Mouse (Mus musculus): ENCODE results near the gene Krtap5-3.
"Not testable (repeated sequence)": the region's sequence is repeated elsewhere in the genome, so short reads cannot be mapped to it uniquely, and the experiment has no call there.

Gene Krtap5-3

GRCm38 (mm10) chr7:142201064-142201463, at the start of gene Krtap5-3:
Krtap5-3 (plus strand) TSS chr7:142201364.
- DNase-seq (ENCODE audit: low read depth, low spot score): no peak

DNA sequence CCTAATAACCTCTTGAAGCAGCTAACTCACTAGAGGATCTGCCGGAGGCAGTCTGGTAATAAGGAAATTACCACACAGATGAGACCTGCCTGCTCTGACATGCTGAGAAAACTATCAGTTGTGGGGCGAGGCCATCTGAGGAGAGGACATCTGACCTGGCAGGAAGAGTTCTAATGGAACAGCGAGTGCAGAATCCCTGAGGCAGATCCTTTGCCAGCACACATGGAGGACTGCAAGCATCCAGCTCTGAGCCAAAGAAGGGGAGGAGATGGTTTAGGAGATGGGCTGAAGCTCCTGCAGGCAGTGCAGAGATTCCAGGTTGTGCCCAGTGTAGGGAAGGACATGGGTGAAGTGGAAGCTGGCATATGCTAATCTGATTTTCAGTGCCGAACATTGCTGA, 49.0 kb upstream of the Krtap5-3 start:
- peak; percentile 8 for DNase-seq (ENCODE audit: low read depth, low spot score)

DNA sequence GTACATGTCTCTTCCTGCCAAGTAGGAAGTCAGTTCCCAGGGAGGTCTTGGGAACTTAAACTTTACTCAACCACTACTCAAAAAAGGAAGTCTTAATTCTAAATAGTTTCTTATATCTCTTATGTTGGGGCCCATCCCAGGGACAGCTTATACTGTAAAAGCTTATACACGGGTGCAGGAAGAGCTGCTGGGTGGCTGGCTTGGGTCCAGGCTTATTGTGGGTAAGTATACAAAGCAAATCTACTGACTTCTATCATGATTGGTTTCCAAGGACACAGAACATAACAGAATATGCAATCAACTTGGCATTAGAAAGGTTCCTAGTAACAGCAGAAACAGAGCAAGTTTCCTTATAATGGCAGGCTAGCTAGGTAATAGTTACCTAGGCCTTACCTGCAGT, 45.9 kb upstream of the Krtap5-3 start:
- no peak for DNase-seq (ENCODE audit: low read depth, low spot score)

DNA sequence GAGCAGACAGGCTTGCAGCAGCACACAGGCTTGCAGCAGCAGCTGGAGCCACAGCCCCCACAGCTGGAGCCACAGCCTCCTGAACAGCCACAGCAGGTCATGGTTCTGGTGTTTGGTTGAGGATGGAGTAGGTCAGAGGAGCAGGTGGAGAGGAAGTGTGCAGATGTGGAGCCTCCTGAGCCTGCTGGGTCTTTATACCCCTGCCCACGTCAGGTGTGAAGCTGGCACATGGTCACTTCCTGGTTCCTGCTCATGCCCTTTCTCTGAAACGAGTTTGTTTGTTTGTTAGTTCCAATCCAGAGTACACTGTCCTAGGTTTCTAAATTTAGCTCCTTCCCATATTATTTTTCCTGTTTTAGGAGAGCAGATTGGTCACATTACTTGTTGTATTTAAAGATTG, 44.2 kb upstream of the Krtap5-3 start, which contains the start of gene Gm29735:
Gene Gm29735, minus strand, starts transcription at position 101 of the 400 bp plus-strand sequence.
- not testable (repeated sequence) for DNase-seq (ENCODE audit: low read depth, low spot score)

GRCm38 (mm10) chr7:142159366-142159765, 41.8 kb upstream of the Krtap5-3 start:
- no peak for DNase-seq (ENCODE audit: low read depth, low spot score)

DNA sequence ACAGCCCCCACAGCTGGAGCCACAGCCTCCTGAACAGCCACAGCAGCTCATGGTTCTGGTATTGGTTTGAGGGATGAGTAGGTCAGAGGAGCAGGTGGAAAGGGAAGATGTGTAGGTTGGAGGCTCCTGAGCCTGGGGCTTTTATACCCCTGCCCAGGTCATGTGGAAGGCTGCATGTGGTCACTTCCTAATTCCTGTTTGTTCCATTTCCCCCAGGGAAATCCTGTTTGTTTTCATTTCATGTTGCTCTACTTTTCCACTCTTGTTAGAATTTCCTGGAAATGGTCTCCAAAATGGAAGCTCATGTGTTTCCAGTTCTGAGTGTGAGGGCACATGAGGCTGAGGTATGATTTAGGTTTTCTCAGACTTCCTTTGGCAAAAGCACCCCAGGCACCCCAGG, 35.5 kb upstream of the Krtap5-3 start, which contains the start of gene Gm4553:
Gene Gm4553, minus strand, starts transcription at position 101 of the 400 bp plus-strand sequence.
- not testable (repeated sequence) for DNase-seq (ENCODE audit: low read depth, low spot score)

- peak; percentile 56 for DNase-seq (ENCODE audit: low read depth, low spot score)
Measured at GRCm38 (mm10) chr7:142169836-142170235, 31.3 kb upstream of the Krtap5-3 start.

DNA sequence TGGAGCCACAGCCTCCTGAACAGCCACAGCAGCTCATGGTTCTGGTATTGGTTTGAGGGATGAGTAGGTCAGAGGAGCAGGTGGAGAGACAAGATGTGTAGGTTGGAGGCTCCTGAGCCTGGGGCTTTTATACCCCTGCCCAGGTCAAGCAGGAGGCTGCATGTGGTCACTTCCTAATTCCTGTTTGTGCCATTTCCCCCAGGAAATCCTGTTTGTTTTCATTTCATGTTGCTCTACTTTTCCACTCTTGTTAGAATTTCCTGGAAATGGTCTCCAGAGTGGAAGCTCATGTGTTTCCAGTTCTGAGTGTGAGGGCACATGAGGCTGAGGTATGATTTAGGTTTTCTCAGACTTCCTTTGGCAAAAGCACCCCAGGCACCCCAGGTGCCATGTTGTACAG, 25.3 kb upstream of the Krtap5-3 start, which contains the start of gene Krtap5-2:
Gene Krtap5-2, minus strand, starts transcription at position 101 of the 400 bp plus-strand sequence.
- not testable (repeated sequence) for DNase-seq (ENCODE audit: low read depth, low spot score)

DNA sequence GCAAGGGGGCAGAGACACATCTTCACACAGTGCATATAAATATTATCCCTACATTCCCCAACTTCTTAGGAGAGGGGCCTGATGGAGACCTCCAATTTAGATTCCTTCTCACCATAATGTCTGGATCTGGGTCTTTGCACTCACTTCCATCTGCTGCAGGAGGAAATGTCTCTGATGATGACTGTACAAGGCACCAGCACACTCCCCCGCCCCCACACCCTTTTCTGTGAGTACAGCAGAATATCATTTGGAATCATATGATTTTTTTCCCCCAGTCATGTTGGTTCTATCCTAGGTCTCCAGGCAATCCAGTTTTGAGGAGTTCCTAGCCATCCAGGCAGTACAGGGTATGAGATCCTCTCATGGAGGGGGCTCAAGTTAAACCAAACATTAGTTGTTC, 22.5 kb upstream of the Krtap5-3 start:
- peak; percentile 49 for DNase-seq (ENCODE audit: low read depth, low spot score)

- no peak for DNase-seq (ENCODE audit: low read depth, low spot score)
Measured at GRCm38 (mm10) chr7:142181021-142181420, 20.1 kb upstream of the Krtap5-3 start.

GRCm38 (mm10) chr7:142188156-142188555, 13.0 kb upstream of the Krtap5-3 start:
- no peak for DNase-seq (ENCODE audit: low read depth, low spot score)

DNA sequence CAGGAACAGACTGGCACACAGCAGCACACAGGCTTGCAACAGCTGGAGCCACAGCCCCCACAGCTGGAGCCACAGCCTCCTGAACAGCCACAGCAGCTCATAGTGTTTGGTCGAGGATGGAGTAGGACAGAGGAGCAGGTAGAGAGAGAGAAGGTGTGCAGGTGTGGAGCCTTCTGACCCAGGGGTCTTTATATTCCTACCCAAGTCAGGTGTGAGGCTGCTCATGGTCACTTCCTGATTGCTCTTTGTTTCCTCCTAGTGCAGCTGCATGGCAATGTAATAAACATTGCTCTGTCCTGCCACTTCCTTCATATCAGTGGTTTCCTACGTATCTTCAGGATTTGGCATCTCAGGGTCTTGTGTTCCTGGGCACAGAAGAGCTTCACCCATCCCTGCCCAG, 10.9 kb upstream of the Krtap5-3 start, which contains the start of gene Gm10153:
Gene Gm10153, minus strand, starts transcription at position 101 of the 400 bp plus-strand sequence.
- DNase-seq (ENCODE audit: low read depth, low spot score): no peak

- DNase-seq (ENCODE audit: low read depth, low spot score): peak; percentile 73
Measured at GRCm38 (mm10) chr7:142198748-142199147, 2.4 kb upstream of the Krtap5-3 start.

DNA sequence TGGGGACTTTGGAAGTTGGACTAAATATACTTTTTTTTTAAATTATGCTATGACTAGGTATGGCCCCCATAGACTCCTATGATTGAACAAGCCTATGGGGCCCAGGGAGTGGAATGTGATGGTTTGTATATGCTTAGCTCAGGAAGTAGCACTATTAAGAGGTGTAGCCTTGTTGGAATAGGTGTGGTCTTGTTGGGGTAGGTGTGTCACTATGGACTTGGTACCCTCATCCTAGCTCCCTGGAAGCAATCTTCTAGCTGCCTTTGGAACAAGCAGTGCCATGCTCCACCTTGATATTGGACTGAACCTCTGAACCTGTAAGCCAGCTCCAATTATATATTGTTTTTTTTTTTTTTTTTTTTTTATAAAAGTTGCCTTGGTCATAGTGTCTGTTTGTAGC, 4.3 kb downstream of the Krtap5-3 start:
- no peak for DNase-seq (ENCODE audit: low read depth, low spot score)

DNA sequence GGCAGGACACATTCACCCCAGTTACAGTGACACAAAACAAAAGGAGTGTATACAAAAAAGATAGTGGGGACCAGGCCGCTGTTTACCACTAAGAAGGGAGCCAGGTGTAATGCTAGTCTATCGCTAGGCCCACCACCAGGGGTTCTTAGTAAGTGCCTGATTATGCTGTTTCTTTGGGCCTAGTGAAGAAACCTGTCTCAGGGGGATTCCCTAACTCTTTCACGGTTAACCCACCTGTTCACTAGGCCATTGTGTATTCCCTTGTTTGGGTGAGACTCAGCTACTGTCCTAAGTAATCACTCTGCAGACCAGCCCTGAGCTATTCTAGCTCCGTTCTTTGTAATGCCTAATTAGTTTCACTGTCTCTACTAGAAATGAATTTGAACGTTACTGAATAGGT, 5.7 kb downstream of the Krtap5-3 start:
- DNase-seq (ENCODE audit: low read depth, low spot score): not testable (repeated sequence)

DNA sequence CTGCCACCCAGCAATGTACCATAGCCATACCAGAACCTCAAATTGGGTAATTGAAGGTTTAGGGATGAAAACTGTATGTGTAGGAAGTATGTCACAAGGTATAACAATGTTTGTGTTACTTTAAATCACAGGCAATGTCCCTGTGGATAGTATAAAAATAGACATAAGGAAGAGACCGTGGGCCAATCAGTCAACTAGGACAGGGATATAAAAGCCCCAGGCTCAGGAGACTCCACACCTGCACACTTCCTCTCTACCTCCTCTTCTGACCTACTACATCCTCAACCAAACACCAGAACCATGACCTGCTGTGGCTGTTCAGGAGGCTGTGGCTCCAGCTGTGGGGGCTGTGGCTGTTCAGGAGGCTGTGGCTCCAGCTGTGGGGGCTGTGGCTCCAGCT, 10.4 kb downstream of the Krtap5-3 start, which contains the start of gene Gm7579:
Gene Gm7579, plus strand, starts transcription at position 301 of the 400 bp plus-strand sequence.
- DNase-seq (ENCODE audit: low read depth, low spot score): no peak

DNA sequence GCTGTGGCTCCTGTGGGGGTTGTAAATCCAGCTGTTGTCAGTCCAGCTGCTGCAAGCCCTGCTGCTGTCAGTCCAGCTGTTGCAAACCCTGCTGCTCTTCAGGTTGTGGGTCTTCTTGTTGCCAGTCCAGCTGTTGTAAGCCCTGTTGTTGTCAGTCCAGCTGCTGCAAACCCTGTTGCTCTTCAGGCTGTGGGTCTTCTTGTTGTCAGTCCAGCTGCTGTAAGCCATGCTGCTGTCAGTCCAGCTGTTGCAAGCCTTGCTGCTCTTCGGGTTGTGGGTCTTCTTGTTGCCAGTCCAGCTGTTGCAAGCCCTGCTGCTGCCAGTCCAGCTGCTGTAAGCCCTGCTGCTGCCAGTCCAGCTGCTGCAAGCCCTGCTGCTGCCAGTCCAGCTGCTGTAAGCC, 11.0 kb downstream of the Krtap5-3 start:
- DNase-seq (ENCODE audit: low read depth, low spot score): not testable (repeated sequence)

DNA sequence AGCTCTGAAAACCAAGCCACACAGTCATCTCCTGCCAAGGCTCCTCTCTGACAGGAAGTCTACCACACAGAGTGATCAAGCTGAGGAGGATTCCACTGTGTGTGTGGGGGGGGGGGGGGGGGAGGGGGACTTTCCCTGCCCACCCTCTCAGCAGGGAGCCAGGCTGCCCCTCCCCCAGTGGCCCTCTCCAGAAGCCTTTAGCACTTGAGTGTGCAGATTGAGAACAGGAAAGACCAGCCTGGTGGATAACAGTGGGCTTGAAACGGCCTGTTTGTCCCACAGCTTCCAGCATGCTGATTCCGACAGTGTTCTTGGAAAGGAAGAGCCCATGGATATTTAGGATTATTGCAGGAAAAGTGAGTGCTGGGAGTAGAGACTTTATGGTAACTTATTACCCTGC, 23.4 kb downstream of the Krtap5-3 start:
- DNase-seq (ENCODE audit: low read depth, low spot score): no peak

- DNase-seq (ENCODE audit: low read depth, low spot score): not testable (repeated sequence)
Measured at GRCm38 (mm10) chr7:142229871-142230270, 28.7 kb downstream of the Krtap5-3 start, which contains the start of gene Krtap5-5. Krtap5-5 (minus strand) TSS chr7:142229971.

DNA sequence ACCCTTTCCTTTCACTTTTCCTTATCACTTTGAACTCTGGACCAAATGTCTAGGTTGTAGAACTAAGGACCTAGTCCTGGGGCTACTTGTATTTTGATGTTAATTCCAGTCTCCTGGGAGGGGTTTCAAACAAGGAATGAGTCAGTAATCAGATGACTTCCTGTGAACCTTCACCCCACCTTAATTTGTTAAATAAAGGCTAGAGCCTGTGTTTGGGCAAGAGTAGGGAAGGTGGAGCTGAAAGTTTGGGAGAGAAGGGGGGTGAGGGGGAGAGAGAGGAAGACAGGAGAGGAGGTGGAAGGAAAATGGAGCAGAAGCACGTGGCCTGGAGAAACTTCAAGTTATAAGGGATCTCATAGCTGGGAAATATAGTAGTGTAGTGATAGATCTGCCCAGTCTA, 30.4 kb downstream of the Krtap5-3 start:
- DNase-seq (ENCODE audit: low read depth, low spot score): no peak

DNA sequence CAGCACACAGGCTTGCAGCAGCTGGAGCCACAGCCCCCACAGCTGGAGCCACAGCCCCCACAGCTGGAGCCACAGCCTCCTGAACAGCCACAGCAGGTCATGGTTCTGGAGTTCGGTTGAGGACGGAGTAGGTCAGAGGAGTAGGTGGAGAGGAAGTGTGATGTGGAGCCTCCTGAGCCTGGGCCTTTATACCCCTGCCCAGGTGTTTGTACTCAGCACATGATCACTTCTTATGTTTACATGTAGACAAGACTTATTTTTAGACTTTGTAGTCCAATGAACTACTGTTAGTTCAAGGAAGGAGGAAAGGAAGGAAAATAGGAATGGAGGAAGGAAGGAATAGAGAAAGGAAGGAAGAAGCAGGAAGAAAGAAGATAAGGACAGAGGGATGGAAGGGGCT, 39.8 kb downstream of the Krtap5-3 start, which contains the start of gene Gm40460:
Gene Gm40460, minus strand, starts transcription at position 101 of the 400 bp plus-strand sequence.
- DNase-seq (ENCODE audit: low read depth, low spot score): no peak

DNA sequence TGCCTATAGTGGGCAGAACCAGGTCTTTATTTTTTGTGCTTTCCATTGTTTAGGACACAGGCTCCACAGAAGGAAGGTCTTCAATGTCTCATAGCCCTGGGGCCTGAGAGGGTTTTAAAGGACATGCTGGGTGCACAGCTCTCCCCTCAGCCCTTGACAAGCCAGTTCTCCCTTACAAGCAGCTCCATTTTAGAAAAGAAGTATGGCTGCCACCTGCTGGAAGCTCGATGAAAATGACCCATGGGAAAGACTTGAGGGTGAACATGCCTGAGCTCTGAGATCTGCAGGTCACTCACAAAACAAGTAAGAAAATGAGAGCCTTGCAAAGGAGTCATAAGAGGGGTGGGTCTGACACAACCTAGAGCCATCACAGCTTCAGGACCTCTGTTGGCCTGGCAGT, 48.7 kb downstream of the Krtap5-3 start:
- DNase-seq (ENCODE audit: low read depth, low spot score): peak; percentile 64

Data from brain, adult 2 months (tissue).